Mouse (Mus musculus) cerebral cortex, adult 2 months (tissue): Measurements from ENCODE around the gene Tesmin.

ENCODE experiments used
- WGBS: fragments of 180-500 bp; shearing (Covaris S2); methylation state at CpG from one replicate; pipeline ENCODE4 v1.1.7; 2018; 5-methylcytosine and 5-hydroxymethylcytosine counted together

The Tesmin gene

DNA sequence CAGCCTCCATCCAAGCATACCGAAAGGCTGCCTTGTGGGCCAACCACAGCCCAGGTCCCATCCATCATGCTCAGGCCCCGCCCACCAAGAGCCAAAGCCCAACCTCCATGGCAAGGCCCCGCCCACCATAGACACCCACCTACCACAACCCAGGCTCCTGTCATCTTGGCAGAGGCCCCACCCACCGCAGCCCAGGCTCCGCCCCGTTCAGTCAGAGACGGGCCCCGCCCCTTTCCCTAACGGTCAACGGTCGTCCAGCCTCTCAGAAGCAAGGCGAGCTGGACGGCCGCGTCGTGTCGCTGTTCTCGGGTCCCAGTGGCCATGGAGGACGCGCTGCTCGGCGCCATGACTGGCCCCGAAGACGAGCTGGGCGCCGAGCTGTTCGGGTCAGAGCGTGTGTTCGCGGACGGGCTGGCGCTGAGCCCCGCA, at the start of gene Tesmin:
Gene Tesmin, plus strand, starts transcription at position 229 of the 429 bp plus-strand sequence.
- 2% methylated on average over 33 of the region's 33 CpGs for WGBS

DNA sequence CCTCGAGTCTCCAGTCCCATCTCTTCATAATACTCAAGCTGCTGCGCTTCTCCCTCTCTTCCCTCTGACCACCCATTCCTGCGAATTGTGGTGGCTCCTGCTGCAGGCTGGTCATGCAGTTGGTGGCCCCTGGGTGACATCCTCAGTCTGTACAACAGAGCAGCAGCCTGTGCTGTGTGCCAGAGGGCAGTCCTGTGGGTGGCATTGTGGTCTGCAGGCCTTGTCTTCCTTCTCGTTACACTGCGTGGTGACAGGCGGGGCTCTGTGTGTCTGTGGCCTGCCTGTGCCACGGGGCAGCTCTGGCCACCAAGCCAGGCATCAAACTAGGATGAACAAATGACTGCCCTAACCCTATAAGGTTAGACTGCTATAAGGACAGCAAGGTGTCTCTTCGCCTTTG, 49.5 kb upstream of the Tesmin start:
- WGBS: 84% methylated on average over 8 of the region's 8 CpGs

GRCm38 (mm10) chr19:3341021-3341420, 47.6 kb upstream of the Tesmin start:
- 50% methylated on average over 3 of the region's 3 CpGs for WGBS

DNA sequence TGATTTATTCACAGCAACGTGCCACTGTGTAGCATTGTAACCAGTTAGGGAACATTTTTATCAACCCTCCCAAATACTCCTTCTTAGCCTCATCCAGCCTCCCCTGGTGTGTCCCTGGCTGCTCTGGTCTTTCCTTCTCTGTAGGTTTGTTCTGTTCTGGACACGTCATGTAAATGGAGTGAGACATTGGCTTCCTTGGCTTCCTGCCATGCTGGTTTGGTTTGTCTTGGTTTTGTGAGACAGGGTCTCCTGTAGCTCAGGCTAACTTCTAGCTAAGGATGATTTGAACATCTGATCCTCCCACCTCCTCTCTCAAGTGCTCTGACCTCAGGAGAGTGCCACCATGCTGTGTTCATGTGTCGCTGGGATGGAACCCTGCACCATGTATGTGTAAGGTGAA, 44.7 kb upstream of the Tesmin start:
- WGBS: 68% methylated on average over 3 of the region's 3 CpGs

GRCm38 (mm10) chr19:3344636-3345544, 43.8 kb upstream of the Tesmin start:
- 80% methylated on average over 8 of the region's 8 CpGs for WGBS

GRCm38 (mm10) chr19:3347784-3348183, 40.9 kb upstream of the Tesmin start:
- WGBS: 97% methylated on average over 1 of the region's 1 CpGs

DNA sequence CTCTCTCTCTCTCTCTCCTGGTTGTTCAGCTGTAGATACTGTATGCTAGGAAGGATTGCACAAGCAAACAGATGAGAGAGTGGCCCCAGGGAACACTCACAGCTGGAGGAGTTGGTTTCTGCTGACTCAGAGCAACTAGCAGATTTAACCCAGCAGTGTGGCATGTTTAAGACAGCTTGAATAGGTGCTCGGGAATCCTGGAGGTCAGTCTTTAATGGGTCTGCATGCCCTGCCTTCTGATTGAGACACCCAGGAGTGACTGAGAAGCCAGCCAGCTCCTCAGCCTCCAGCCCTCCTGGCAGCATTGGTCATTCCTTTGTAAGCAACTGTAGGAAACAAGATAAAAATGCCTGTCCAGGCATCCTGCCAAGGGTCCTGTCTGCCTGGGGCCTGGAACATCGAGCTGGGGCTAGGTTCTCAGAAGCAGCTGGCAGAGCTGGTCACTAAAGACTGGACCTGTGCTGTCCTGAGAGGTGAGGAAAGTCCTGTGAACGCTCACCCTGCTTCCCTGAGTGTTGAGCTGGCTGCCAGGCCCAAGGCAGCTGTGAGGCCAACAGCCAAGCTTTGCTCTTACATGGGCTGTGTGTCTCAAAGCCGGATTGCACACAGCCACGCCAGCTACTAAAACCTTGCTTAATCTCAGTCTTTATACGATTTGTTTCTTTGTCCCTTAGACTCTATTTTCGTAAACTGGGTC, 35.1 kb upstream of the Tesmin start:
- 51% methylated on average over 7 of the region's 7 CpGs for WGBS

DNA sequence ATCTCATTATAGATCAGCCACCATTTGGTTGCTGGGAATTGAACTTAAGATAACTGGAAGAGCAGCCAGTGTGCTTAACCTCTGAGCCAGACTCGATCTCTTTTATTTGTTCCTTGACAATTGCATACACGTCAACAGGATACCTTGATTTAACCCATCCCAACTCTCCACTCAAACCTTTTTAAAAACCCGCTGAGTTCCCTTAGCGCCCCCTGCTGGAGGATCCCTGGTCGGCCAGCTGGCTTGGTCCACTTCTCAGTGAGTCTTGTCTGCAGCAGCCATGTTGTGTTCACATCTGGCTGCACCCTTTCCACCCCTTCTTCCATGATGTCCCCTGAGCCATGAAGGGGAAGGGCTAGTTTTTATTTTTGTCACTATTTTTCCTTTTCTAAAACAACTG, 33.6 kb upstream of the Tesmin start:
- WGBS: 72% methylated on average over 5 of the region's 5 CpGs

- 89% methylated on average over 5 of the region's 5 CpGs for WGBS
These were observed 32.1 kb upstream of the Tesmin start for GRCm38 (mm10) chr19:3356516-3356915.

GRCm38 (mm10) chr19:3357620-3358019, 31.0 kb upstream of the Tesmin start:
- WGBS: 92% methylated on average over 4 of the region's 4 CpGs

GRCm38 (mm10) chr19:3359841-3360588, 28.6 kb upstream of the Tesmin start:
- 60% methylated on average over 13 of the region's 13 CpGs for WGBS

DNA sequence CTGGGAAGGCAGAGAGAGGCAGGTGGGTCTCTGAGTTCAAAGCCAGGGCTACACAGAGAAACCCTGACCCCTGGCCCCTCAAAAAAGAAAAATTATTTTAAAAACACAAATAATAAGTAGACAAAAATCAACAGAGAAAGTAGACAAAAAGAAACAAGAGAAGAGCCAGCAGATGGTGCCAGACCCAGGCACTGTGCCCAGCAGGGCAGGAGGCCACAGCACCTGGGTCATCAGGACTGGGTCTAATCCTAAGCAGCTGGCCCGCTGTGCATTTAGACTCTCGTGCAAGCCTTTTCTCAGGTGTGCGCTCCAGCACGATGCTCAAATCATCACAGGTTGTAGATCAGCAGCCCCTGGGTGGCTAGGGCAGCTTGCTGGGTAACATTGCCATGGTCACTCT, 25.1 kb upstream of the Tesmin start:
- 91% methylated on average over 4 of the region's 4 CpGs for WGBS

DNA sequence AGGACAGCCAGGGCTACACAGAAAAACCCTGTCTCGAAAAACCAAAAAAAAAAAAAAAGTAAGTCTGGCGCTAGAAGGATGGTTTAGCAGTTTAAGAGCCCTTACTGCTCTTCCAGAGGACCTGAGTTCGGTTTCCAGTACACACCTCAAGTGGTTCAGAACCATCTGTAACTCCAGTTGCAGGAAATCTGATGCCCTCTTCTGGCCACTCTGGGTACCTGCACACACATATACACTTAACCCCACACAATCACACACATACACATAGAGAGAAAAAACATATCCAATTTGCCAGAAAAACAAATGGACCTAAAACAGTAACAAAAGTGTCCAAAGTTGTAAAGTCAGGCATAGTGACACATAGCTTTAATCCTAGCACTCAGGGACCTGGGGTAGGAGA, 23.6 kb upstream of the Tesmin start:
- WGBS: 94% methylated on average over 3 of the region's 3 CpGs

- WGBS: 95% methylated on average over 3 of the region's 3 CpGs
These were observed 20.4 kb upstream of the Tesmin start for GRCm38 (mm10) chr19:3368276-3368675.

GRCm38 (mm10) chr19:3373380-3373779, 15.3 kb upstream of the Tesmin start:
- WGBS: 74% methylated on average over 12 of the region's 12 CpGs

DNA sequence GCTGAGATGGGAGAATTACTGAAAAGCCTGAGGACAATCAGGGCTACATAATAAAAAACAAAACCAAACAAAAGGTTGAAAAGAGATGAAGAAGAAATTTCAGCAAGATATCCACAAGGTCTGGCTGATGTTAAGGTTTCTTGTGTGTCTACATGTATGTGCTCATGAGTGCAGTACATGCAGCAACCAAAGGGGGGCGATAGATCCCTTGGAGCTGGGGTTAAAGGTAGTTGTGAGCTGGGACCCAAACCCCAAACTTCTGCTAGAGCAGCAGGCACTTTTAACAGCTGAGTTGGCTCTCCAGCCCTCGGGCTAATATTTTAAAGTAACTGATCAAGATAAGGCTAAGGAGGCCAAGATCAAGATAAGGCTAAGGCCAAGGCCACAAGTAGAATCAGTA, 14.6 kb upstream of the Tesmin start:
- WGBS: 67% methylated on average over 2 of the region's 2 CpGs

DNA sequence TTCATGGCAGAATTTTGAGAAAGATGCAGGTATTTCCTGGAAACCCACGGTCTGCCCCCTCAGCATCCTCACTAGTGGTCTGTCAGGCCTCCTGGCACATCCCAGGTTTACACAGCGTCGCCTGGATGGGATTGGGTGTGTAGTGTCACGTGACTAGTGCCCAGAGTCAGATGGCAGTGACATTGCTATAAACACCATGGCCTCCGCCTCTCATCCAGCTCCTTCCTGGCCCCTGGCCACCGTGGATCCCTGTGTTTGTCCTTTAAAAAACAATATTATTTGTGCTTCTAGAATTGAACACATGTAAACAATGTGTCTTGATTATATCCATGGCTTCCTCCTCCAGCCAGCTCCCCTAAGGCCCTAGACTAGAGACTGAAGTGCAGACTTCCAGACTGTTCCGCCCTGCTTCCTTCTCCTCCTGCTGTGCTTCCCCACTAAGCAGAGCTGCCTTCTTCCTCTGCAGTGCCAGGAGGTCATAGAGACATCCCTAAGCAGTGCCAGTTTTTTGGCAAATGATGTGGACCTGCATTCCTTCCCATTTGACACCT, 12.6 kb upstream of the Tesmin start:
- 80% methylated on average over 7 of the region's 7 CpGs for whole genome bisulfite sequencing

GRCm38 (mm10) chr19:3376966-3377715, 11.5 kb upstream of the Tesmin start:
- 30% methylated on average over 4 of the region's 4 CpGs for WGBS

DNA sequence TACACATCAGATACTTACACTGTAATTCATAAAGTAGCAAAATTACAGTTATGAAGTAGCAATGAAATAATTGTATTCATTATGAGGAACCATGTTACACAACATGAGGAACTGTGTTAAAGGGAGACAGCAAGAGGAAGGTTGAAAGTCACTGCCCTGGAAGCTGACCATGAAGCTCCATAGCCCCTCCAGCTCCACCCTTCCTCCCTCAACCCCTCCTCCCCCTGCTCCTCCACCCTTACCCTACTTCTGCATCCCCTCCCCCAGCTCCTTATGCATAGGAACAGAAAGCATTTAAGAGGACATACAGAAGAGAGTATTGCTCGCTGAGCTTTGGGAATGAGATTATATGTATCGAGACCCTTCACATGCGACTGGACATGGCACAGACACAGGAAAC, 10.0 kb upstream of the Tesmin start:
- 90% methylated on average over 3 of the region's 3 CpGs for WGBS

- 76% methylated on average over 6 of the region's 6 CpGs for whole genome bisulfite sequencing
These were observed 596 bp upstream of the Tesmin start for GRCm38 (mm10) chr19:3388061-3388460.

- under 1% methylated on average over 43 of the region's 43 CpGs for WGBS
These were observed 432 bp downstream of the Tesmin start for GRCm38 (mm10) chr19:3389089-3389488.
